Mouse (Mus musculus): ENCODE measurements at regions not wholly inside any gene's neighbourhood (a gene's known extent, or its start where the extent isn't known, plus 50 kb on each side); places are given as distances from the start of the nearest gene placed in this dataset.
A peak's percentile ranks its signal among the peaks of the same experiment; 100 is the strongest.

DNA sequence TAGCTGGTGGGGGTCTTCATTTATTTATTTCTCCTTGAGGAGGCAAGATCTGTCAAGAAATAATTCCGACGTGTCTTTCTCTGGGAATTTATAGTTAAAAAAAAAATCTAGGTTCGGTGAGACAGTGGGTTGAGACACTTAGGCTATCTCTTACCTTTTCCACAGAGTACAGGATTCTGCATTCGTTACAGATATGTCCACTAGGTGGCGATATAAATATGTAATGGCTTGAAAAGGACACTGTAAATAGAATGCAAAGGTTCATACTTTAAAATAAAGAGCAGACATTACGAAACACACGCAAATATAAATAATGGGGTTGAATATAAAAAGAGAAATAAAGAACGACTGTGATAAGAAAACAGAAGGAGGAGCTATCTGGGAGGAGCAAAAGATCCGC lies 517.5 kb downstream of the Cps1 start:
- DNase-seq (ENCODE audit: low read depth, low spot score) = peak; percentile 59

DNA sequence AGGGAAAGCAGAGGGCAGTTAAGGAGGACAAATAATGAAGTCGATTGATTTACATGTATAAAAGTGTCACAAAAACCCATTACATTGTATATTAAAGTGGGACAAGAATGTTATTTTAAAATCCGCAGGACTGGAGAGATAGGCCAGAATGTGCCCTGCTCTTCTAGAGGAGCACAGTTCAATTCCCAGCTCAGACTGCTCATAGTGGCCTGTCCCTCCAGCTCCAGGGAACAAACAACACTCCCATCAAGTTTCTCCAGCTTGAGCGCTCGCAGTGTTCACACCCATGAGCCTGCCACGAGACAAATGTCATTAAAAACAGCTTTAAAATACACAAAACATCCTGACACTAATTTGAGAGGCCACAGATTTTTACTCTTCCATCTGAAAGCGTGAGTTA lies 517.9 kb downstream of the Cps1 start:
- no peak for DNase-seq (ENCODE audit: low read depth, low spot score)

- peak; percentile 42 for DNase-seq (ENCODE audit: low read depth, low spot score)
These were observed 520.8 kb downstream of the Cps1 start for GRCm38 (mm10) chr1:67643627-67644026.
